Mouse (Mus musculus): Measurements from ENCODE around the gene Rab5b. TPM values are rescaled to one million over a fixed set of nuclear protein-coding genes. Genes with fewer than 3 reads are reported as not detected.

The Rab5b gene
- polyA plus RNA-seq, 1 experiment from 2014 or later: 62.5 TPM

- no peak for DNase-seq (ENCODE audit: low spot score)
- no peaks in the 10 kb centered on the region for H3K9me3 ChIP-seq (ENCODE audit: control insufficient read depth, low read length)
- H3K4me3 ChIP-seq (ENCODE audit: low read depth, low read length): peak within 1 kb of the TSS; percentile 76
- peak within 1 kb of the TSS; percentile 88 for H3K9ac ChIP-seq (ENCODE audit: low read length)
- WGBS: 20% methylated on average over 4 of the region's 4 CpGs
- peaks cover 8% of the 10 kb centered on the region; the same call in 1 of the 2 replicates for H3K4me1 ChIP-seq (ENCODE audit: control insufficient read depth, insufficient read depth, low read length)
- peak within 1 kb of the TSS; percentile 90 for H3K27ac ChIP-seq (replicated peaks; ENCODE audit: low read depth, low read length)
- H3K36me3 ChIP-seq (ENCODE audit: control insufficient read depth, insufficient read depth, low read length): peaks cover 8% of the 10 kb centered on the region; the same call in 1 of the 2 replicates
- H3K4me2 ChIP-seq (ENCODE audit: low read depth, severe bottlenecking): peak within 1 kb of the TSS; percentile 82
- ATAC-seq (ENCODE audit: insufficient number of reproducible peaks, low FRiP score, low TSS enrichment, low read depth): no peak
- H3K27me3 ChIP-seq (ENCODE audit: control insufficient read depth, insufficient read depth, low read length): no peaks in the 10 kb centered on the region
Observed at GRCm38 (mm10) chr10:128703895-128704294, 7.8 kb upstream of the Rab5b start, which contains the start of gene Pmel. Gene Pmel (plus strand): TSS chr10:128704195.

- no peaks in the 10 kb centered on the region for H3K9me3 ChIP-seq (ENCODE audit: control insufficient read depth, low read length)
- ATAC-seq (ENCODE audit: insufficient number of reproducible peaks, low FRiP score, low TSS enrichment, low read depth): no peak
- H3K4me3 ChIP-seq (ENCODE audit: low read depth, low read length): no peak overlapping the region
- H3K27me3 ChIP-seq (ENCODE audit: control insufficient read depth, insufficient read depth, low read length): no peaks in the 10 kb centered on the region
- H3K4me2 ChIP-seq (ENCODE audit: low read depth, severe bottlenecking): no peak overlapping the region
- peaks cover 10% of the 10 kb centered on the region; the same call in 1 of the 2 replicates for H3K36me3 ChIP-seq (ENCODE audit: control insufficient read depth, insufficient read depth, low read length)
- no peak overlapping the region for H3K27ac ChIP-seq (replicated peaks; ENCODE audit: low read depth, low read length)
- H3K9ac ChIP-seq (ENCODE audit: low read length): no peak overlapping the region
- no peak for DNase-seq (ENCODE audit: low spot score)
- H3K4me1 ChIP-seq (ENCODE audit: control insufficient read depth, insufficient read depth, low read length): peaks cover 8% of the 10 kb centered on the region; the same call in 1 of the 2 replicates
- WGBS: 93% methylated on average over 6 of the region's 6 CpGs
Observed at GRCm38 (mm10) chr10:128702328-128703007, 6.4 kb upstream of the Rab5b start.

GRCm38 (mm10) chr10:128700712-128701111 lies 4.6 kb upstream of the Rab5b start:
- ATAC-seq (ENCODE audit: insufficient number of reproducible peaks, low FRiP score, low TSS enrichment, low read depth) (no peak), DNase-seq (ENCODE audit: low spot score) (no peak)
- Histone ChIP-seq H3K4me2 (ENCODE audit: low read depth, severe bottlenecking) (no peak overlapping the region), H3K9ac (ENCODE audit: low read length) (no peak overlapping the region), H3K27me3 (ENCODE audit: control insufficient read depth, insufficient read depth, low read length) (no peaks in the 10 kb centered on the region), H3K36me3 (ENCODE audit: control insufficient read depth, insufficient read depth, low read length) (peaks cover 10% of the 10 kb centered on the region; the same call in 1 of the 2 replicates), H3K4me3 (ENCODE audit: low read depth, low read length) (no peak overlapping the region), H3K27ac (replicated peaks; ENCODE audit: low read depth, low read length) (no peak overlapping the region), H3K9me3 (ENCODE audit: control insufficient read depth, low read length) (no peaks in the 10 kb centered on the region), H3K4me1 (ENCODE audit: control insufficient read depth, insufficient read depth, low read length) (peaks cover 5% of the 10 kb centered on the region; the same call in 1 of the 2 replicates)
- WGBS: 91% methylated on average over 5 of the region's 5 CpGs

GRCm38 (mm10) chr10:128699611-128700010 lies 3.5 kb upstream of the Rab5b start:
- 88% methylated on average over 11 of the region's 11 CpGs for WGBS
- Histone ChIP-seq H3K9me3 (ENCODE audit: control insufficient read depth, low read length) (no peaks in the 10 kb centered on the region), H3K4me1 (ENCODE audit: control insufficient read depth, insufficient read depth, low read length) (peaks cover 10% of the 10 kb centered on the region; the same call in 1 of the 2 replicates), H3K27me3 (ENCODE audit: control insufficient read depth, insufficient read depth, low read length) (no peaks in the 10 kb centered on the region), H3K4me2 (ENCODE audit: low read depth, severe bottlenecking) (no peak overlapping the region), H3K36me3 (ENCODE audit: control insufficient read depth, insufficient read depth, low read length) (peaks cover 10% of the 10 kb centered on the region; the same call in 1 of the 2 replicates), H3K4me3 (ENCODE audit: low read depth, low read length) (no peak overlapping the region), H3K9ac (ENCODE audit: low read length) (no peak overlapping the region), H3K27ac (replicated peaks; ENCODE audit: low read depth, low read length) (no peak overlapping the region)
- DNase-seq (ENCODE audit: low spot score) (no peak), ATAC-seq (ENCODE audit: insufficient number of reproducible peaks, low FRiP score, low TSS enrichment, low read depth) (no peak)

GRCm38 (mm10) chr10:128699006-128699405 lies 2.9 kb upstream of the Rab5b start:
- Histone ChIP-seq H3K9me3 (ENCODE audit: control insufficient read depth, low read length) (no peaks in the 10 kb centered on the region), H3K9ac (ENCODE audit: low read length) (no peak overlapping the region), H3K27me3 (ENCODE audit: control insufficient read depth, insufficient read depth, low read length) (no peaks in the 10 kb centered on the region), H3K4me3 (ENCODE audit: low read depth, low read length) (no peak overlapping the region), H3K27ac (replicated peaks; ENCODE audit: low read depth, low read length) (no peak overlapping the region), H3K36me3 (ENCODE audit: control insufficient read depth, insufficient read depth, low read length) (peaks cover 10% of the 10 kb centered on the region; the same call in 1 of the 2 replicates), H3K4me2 (ENCODE audit: low read depth, severe bottlenecking) (no peak overlapping the region), H3K4me1 (ENCODE audit: control insufficient read depth, insufficient read depth, low read length) (peaks cover 10% of the 10 kb centered on the region; the same call in 1 of the 2 replicates)
- ATAC-seq (ENCODE audit: insufficient number of reproducible peaks, low FRiP score, low TSS enrichment, low read depth): no peak
- no peak for DNase-seq (ENCODE audit: low spot score)
- WGBS: 88% methylated on average over 5 of the region's 5 CpGs

- Histone ChIP-seq H3K27me3 (ENCODE audit: control insufficient read depth, insufficient read depth, low read length) (no peaks in the 10 kb centered on the region), H3K27ac (replicated peaks; ENCODE audit: low read depth, low read length) (no peak overlapping the region), H3K4me1 (ENCODE audit: control insufficient read depth, insufficient read depth, low read length) (peaks cover 5% of the 10 kb centered on the region; the same call in 1 of the 2 replicates), H3K4me2 (ENCODE audit: low read depth, severe bottlenecking) (no peak overlapping the region), H3K9me3 (ENCODE audit: control insufficient read depth, low read length) (no peaks in the 10 kb centered on the region), H3K36me3 (ENCODE audit: control insufficient read depth, insufficient read depth, low read length) (peaks cover 10% of the 10 kb centered on the region; the same call in 1 of the 2 replicates), H3K4me3 (ENCODE audit: low read depth, low read length) (no peak overlapping the region; the same call in 1 of the 2 replicates), H3K9ac (ENCODE audit: low read length) (no peak overlapping the region)
- DNase-seq (ENCODE audit: low spot score) (no peak), ATAC-seq (ENCODE audit: insufficient number of reproducible peaks, low FRiP score, low TSS enrichment, low read depth) (no peak)
- 88% methylated on average over 6 of the region's 6 CpGs for WGBS
Observed at GRCm38 (mm10) chr10:128697072-128697725, 1.1 kb upstream of the Rab5b start.

GRCm38 (mm10) chr10:128695411-128695991 lies 563 bp downstream of the Rab5b start:
- WGBS: under 1% methylated on average over 22 of the region's 22 CpGs
- Histone ChIP-seq H3K9ac (ENCODE audit: low read length) (peak overlapping the region; percentile 92), H3K4me1 (ENCODE audit: control insufficient read depth, insufficient read depth, low read length) (peaks cover 5% of the 10 kb centered on the region; the same call in 1 of the 2 replicates), H3K9me3 (ENCODE audit: control insufficient read depth, low read length) (no peaks in the 10 kb centered on the region), H3K27ac (replicated peaks; ENCODE audit: low read depth, low read length) (peak overlapping the region; percentile 92), H3K27me3 (ENCODE audit: control insufficient read depth, insufficient read depth, low read length) (no peaks in the 10 kb centered on the region), H3K4me2 (ENCODE audit: low read depth, severe bottlenecking) (peak overlapping the region; percentile 54), H3K4me3 (ENCODE audit: low read depth, low read length) (peak overlapping the region; percentile 81), H3K36me3 (ENCODE audit: control insufficient read depth, insufficient read depth, low read length) (0 out of 2 replicates have a peak, but pooled peaks cover 2% of the 10 kb centered on the region)
- DNase-seq (ENCODE audit: low spot score): peak; percentile 31
- ATAC-seq (ENCODE audit: insufficient number of reproducible peaks, low FRiP score, low TSS enrichment, low read depth): no peak; the same call in 1 of the 2 replicates

GRCm38 (mm10) chr10:128674469-128675008 lies 21.5 kb downstream of the Rab5b start:
- WGBS: 4% methylated on average over 9 of the region's 9 CpGs
- peak overlapping the region; percentile 90 for H3K4me2 ChIP-seq (ENCODE audit: low read depth, severe bottlenecking)
- peaks cover 3% of the 10 kb centered on the region; the same call in 1 of the 2 replicates for H3K4me1 ChIP-seq (ENCODE audit: control insufficient read depth, insufficient read depth, low read length)
- H3K9me3 ChIP-seq (ENCODE audit: control insufficient read depth, low read length): no peaks in the 10 kb centered on the region
- DNase-seq (ENCODE audit: low spot score) (no peak), ATAC-seq (ENCODE audit: insufficient number of reproducible peaks, low FRiP score, low TSS enrichment, low read depth) (no peak)
- 0 out of 2 replicates have a peak, but pooled peaks cover 3% of the 10 kb centered on the region for H3K36me3 ChIP-seq (ENCODE audit: control insufficient read depth, insufficient read depth, low read length)
- H3K27me3 ChIP-seq (ENCODE audit: control insufficient read depth, insufficient read depth, low read length): no peaks in the 10 kb centered on the region
- H3K4me3 ChIP-seq (ENCODE audit: low read depth, low read length): peak overlapping the region; percentile 53
- H3K27ac ChIP-seq (replicated peaks; ENCODE audit: low read depth, low read length): no peak overlapping the region
- H3K9ac ChIP-seq (ENCODE audit: low read length): no peak overlapping the region
